Mouse (Mus musculus) neutrophil, adult 83 days (primary cell): ENCODE results near the gene Il3. TPM values are rescaled to one million over a fixed set of nuclear protein-coding genes. Genes with fewer than 3 reads are reported as not detected.

Experiments
- total RNA-seq, 2 experiments: library from RNA; stranded (reverse); gene quantifications; one replicate each; pipeline ENCODE4 v1.2.4; 2023

Gene Il3
- not detected for total RNA-seq

DNA sequence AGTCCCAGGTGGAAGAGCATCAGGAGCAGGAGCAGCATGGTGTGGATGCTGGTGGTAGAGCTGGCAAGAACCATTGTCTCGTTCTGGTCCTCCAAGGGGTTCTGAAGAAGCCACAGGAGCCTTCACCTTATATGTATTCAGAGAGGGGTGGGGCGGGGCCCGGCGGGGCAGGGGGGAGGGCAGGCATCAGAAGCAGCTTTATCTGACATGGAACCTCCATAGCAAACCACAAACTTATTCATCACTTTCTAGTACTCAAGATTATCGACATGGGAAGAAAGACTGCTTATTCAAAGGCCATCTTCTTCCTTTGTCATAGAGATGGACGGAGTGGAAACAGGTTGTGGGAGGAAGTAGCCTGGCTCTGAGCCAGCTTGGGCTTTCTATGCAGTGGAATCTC is at the start of gene Il3:
TSS of gene Il3 (minus strand) at position 101 of the 400 bp plus-strand sequence.

DNA sequence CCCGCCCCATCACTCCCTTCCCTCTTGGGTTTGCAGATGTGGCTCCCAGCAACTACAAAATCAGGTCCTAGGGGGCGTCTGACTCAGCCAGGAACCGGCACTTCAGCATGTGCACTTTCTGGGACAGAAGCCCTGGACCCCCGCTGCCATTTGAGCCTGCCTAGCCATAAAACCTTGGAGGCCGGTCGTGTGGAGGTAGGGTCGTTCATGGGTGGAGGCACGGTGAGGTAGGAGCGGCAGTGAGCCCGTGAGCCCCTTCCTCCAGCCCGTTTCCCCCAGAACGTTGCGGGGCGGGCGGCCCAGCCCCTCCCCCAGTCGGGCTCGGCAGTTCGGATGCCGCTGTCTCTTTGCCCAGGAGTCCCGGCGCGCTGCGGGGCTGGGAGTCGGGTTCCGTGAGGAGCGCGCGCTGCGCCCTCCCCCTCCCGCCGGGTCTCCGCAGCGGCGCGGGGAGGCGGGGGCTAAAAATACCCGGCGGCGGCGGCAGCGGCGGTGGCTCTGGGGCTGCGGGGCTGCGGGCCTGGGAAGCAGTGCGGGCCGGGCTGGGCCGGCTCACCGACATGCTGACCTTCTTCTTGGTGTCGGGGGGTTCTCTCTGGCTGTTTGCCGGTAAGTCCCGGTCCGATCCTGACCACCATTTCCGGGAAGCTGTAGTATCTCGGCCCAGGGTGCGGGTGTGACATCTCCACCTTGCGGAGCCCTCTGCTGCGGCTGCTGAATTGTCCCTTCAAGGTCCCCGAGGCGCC is 36.8 kb upstream of the Il3 start, which contains the start of gene Acsl6:
TSS of gene Acsl6 (plus strand) at position 71 of the 743 bp plus-strand sequence.

DNA sequence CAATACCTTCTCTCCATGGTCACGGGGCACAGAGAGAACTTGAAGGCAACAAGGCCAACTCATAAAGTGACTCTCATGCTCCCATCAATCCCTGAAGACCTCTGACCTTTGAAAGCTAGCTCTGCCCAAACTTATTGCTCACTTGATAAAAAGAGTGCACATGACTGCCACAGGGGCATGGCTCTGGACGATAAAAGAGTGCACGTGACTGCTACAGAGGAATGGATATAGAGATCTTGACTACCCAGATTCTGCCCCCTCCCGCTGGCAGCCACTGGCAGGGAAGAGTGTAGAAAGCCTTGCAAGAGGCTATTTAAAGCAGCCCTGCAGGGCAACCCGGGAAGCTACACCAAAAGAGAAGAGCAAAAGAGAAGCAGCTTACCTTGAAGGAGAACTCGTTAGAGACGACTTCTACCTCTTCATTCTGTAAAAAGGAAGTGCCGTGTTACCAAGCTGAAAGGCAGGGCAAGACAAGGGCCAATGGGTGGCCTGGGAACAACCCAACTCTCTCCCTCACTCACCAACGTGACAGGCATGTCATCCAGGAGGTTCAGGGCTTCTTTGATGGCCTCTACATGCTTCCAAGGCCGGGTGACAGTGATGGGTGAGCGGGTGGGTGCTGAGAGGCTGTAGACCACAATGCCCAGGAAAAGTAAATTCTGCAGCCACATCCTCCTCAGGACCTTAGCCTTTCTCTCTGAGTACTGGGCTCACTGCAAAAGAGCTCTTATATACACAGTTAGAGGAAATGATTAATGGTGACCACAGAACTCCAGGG is 17.9 kb downstream of the Il3 start, which contains the start of gene Csf2:
TSS of gene Csf2 (minus strand) at position 728 of the 778 bp plus-strand sequence.

Other genes with a start within 250 kb of the Il3 start
- gene Slc22a4, start 239.2 kb downstream of the Il3 start, total RNA-seq = 10 to 100 TPM; 16.2 to 23.7 TPM
- 1 to 10 TPM; 1.8 to 2.3 TPM for gene Pdlim4, start 198.3 kb downstream of the Il3 start, total RNA-seq
- 1 to 10 TPM in 1 of 2 experiments, under 1 TPM in 1; 0.35 to 1.1 TPM for gene P4ha2, start 167.2 kb downstream of the Il3 start, total RNA-seq
- gene Csf2, start 17.6 kb downstream of the Il3 start, total RNA-seq = not detected
- gene Acsl6, start 36.5 kb upstream of the Il3 start, total RNA-seq = 1 to 10 TPM; 2.4 to 5.4 TPM
- gene Meikin, start 103.4 kb upstream of the Il3 start, total RNA-seq = not detected
- 10 to 100 TPM; 38.6 to 39.3 TPM for gene Fnip1, start 170.9 kb upstream of the Il3 start, total RNA-seq